Mouse (Mus musculus): ENCODE results near the gene Syvn1. TPM values are rescaled to one million over a fixed set of nuclear protein-coding genes. Genes with fewer than 3 reads are reported as not detected.
"Not testable (repeated sequence)": the region's sequence is repeated elsewhere in the genome, so short reads cannot be mapped to it uniquely, and the experiment has no call there.

The Syvn1 gene
- polyA plus RNA-seq, 1 experiment from 2014 or later: 39.8 TPM

DNA sequence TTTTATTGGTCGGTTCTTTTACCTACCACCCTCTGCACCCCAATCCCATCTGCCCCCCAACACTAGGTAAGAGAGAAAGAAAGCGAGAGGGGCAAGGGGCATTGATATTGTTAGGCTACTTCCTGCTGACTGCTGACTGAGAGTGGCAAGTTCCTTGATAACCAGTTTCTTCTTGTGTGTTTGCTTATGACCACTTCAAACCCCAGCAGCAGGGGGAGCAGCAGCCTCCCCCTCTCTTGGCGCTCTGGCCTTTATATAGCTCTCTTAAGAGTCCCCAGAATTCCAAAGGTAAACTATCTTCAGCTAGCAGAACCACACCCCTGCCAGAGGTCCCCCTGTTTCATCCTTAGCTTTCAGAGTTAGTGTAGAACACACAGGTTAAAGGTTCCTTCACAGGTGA is 26.1 kb upstream of the Syvn1 start:
- Histone ChIP-seq H3K4me2 (no peak overlapping the region), H3K4me3 (no peak overlapping the region), H3K9me3 (no peaks in the 10 kb centered on the region), H3K27ac (replicated peaks) (no peak overlapping the region), H3K4me1 (replicated peaks) (peaks cover 12% of the 10 kb centered on the region), H3K27me3 (peaks cover 17% of the 10 kb centered on the region; the same call in 1 of the 2 replicates), H3K9ac (no peak overlapping the region), H3K36me3 (no peaks in the 10 kb centered on the region)
- 62% methylated on average over 3 of the region's 3 CpGs for WGBS
- ATAC-seq (ENCODE audit: low FRiP score, low read depth): no peak

DNA sequence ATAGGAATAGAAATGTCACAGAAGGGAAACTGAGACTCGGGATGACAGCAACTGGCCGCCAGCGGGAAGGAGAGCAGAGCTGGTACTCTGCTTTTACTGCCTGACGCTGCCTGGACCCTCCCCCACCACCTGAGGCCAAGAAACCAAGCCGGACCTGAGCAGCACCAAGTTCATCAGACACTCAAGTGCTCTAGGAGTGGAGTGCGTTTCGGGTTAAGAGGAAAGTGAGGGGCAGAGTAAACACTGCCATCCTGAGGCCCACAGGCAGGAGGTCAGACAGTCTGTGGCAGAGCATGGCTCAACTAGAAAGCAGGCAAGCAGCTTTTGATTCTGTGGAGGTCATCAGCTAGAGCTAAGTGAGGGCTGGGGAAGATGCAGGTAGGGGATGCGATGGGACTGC is 23.3 kb upstream of the Syvn1 start:
- no peak for ATAC-seq (ENCODE audit: low FRiP score, low read depth)
- H3K36me3 ChIP-seq: no peaks in the 10 kb centered on the region
- H3K27me3 ChIP-seq: no peaks in the 10 kb centered on the region
- H3K9me3 ChIP-seq: no peaks in the 10 kb centered on the region
- H3K4me3 ChIP-seq: no peak overlapping the region
- no peaks in the 10 kb centered on the region for H3K4me1 ChIP-seq (replicated peaks)
- H3K4me2 ChIP-seq: no peak overlapping the region
- H3K9ac ChIP-seq: no peak overlapping the region
- H3K27ac ChIP-seq (replicated peaks): no peak overlapping the region
- 69% methylated on average over 8 of the region's 8 CpGs for whole genome bisulfite sequencing

DNA sequence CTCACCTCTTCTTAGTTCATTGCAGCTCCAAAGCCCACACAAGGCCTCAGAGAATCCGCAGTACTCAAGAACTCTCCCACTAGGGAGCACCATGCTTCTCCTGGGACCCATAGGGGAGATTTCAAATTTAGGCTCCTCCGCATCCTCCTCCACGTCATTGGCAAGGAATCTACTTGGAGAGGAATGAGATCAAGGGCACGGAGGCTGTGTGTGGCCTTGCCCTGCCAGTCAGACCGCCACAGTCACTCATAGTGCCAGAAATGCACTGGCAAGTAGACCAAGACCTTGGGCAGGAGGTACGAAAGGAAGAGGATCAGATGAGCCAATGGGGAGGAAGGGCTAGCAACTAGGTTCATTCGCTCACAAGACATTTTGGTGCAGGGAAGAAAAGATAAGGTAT is 22.4 kb upstream of the Syvn1 start:
- Histone ChIP-seq H3K4me1 (replicated peaks) (no peaks in the 10 kb centered on the region), H3K36me3 (no peaks in the 10 kb centered on the region), H3K27me3 (no peaks in the 10 kb centered on the region), H3K4me3 (no peak overlapping the region), H3K27ac (replicated peaks) (no peak overlapping the region), H3K9ac (no peak overlapping the region), H3K9me3 (no peaks in the 10 kb centered on the region), H3K4me2 (no peak overlapping the region)
- 80% methylated on average over 7 of the region's 7 CpGs for WGBS
- no peak for ATAC-seq (ENCODE audit: low FRiP score, low read depth)

DNA sequence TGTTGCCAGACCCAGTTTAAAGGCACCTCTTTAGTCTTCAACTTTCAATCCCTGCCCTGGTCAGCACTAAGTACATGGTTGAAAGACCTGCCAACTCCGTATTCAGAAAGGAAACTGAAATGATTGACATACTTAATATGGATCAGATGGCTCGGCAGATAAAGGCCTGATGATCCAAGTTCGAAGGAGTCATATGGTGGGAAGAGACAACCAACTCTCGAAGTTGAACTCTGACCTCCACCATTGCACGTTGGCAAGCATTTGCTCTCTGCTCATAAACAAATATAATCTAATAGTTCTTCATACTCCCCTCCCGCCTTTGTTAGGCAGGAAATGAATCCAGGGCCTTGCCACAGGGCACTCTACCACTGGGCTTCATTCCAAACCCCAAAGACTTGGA is 17.4 kb upstream of the Syvn1 start:
- Histone ChIP-seq H3K27me3 (no peaks in the 10 kb centered on the region), H3K36me3 (no peaks in the 10 kb centered on the region), H3K27ac (replicated peaks) (no peak overlapping the region), H3K9me3 (no peaks in the 10 kb centered on the region), H3K4me3 (no peak overlapping the region), H3K9ac (no peak overlapping the region), H3K4me1 (replicated peaks) (no peaks in the 10 kb centered on the region), H3K4me2 (no peak overlapping the region)
- ATAC-seq (ENCODE audit: low FRiP score, low read depth): no peak
- 88% methylated on average over 6 of the region's 6 CpGs for WGBS

DNA sequence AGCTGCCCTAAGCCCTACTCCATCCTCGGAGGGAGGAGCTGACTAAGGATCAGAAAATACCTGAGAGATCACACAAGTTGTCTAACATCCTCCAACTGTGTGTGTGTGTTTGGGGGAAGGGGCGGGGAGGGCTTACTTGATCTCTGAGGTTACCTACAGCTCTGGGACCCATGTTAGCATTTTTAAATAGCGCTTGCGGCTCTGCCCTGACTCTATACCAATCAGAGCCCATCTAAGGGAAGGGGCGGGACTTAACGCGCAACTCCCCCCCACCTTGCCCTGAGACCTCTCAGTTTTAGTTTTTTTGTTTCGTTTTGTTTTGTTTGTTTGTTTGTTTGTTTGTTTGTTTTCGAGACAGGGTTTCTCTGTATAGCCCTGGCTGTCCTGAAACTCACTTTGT is 16.9 kb upstream of the Syvn1 start:
- Histone ChIP-seq H3K36me3 (no peaks in the 10 kb centered on the region), H3K27me3 (no peaks in the 10 kb centered on the region), H3K4me2 (no peak overlapping the region), H3K4me1 (replicated peaks) (no peaks in the 10 kb centered on the region), H3K4me3 (no peak overlapping the region), H3K9ac (no peak overlapping the region), H3K9me3 (no peaks in the 10 kb centered on the region), H3K27ac (replicated peaks) (no peak overlapping the region)
- no peak for ATAC-seq (ENCODE audit: low FRiP score, low read depth)
- 80% methylated on average over 9 of the region's 9 CpGs for WGBS

DNA sequence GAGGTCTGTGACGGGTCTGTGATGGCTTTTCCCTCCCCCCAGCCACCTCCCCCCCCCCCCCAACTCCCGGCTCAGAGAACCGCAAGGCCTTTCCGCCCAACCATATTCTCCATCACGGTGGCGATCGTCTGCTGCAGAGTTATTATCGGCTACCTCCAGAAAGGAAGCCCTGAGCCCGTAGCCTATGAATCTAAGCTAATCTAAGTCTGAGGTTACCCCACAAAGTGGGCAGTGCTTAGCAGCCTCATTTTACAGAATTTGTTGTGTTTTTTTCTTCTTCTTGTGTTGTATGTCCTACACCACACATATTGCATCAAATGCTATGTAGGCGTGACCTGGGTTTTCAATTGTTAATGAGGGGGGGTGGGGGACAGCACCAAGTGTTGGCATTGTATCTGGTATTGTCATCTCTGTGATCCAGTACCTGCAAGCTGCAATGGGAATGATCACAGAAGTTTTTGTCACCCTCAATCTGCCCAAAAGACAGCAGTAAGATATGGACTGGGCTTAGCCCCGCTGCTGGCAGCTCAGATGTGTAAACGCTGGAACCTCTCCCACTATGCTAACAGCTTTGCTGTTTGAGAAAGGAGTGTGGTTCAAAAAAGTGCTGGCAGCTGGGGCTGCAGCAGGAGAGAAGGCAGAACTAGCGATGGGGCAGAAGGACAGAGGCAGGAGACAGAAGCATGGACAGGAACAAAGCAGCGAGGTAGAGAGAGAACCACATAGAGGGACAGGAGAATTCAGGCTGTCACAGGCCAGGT is 15.7 kb upstream of the Syvn1 start:
- H3K4me2 ChIP-seq: no peak overlapping the region
- no peak overlapping the region for H3K4me3 ChIP-seq
- H3K4me1 ChIP-seq (replicated peaks): no peaks in the 10 kb centered on the region
- H3K27ac ChIP-seq (replicated peaks): no peak overlapping the region
- no peak for ATAC-seq (ENCODE audit: low FRiP score, low read depth)
- H3K9me3 ChIP-seq: no peaks in the 10 kb centered on the region
- H3K9ac ChIP-seq: no peak overlapping the region
- WGBS: 69% methylated on average over 14 of the region's 14 CpGs
- H3K36me3 ChIP-seq: no peaks in the 10 kb centered on the region
- H3K27me3 ChIP-seq: no peaks in the 10 kb centered on the region

DNA sequence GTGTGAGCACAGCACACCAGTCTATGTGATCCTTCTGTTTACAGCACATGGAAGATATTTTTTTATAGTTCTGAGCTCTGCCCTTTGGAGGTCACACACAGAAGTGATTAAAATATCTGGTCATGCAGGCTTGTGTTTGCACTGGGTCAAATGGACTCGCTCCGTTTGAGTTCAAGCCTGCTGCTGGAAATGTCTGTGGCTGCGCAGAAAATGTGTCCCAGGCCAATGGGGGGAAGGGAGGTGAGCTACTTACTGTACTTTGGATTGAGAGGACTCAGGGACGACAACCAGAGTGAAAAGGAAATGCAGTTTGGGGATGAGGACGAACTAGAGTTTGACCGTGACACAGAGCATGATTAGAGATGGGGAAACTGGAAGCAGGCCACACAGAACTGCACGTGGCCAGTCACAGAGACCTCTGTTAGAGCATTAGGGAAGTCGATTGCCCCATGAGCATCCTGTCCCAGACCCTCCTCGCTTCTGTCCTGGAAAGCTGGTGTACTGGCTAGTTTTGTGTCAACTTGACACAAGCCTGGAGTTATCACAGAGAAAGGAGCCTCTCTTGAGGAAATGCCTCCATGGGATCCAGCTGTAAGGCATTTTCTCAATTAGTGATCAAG is 10.3 kb upstream of the Syvn1 start:
- WGBS: 80% methylated on average over 9 of the region's 9 CpGs
- Histone ChIP-seq H3K4me2 (no peak overlapping the region), H3K4me3 (no peak overlapping the region), H3K27ac (replicated peaks) (no peak overlapping the region), H3K4me1 (replicated peaks) (no peaks in the 10 kb centered on the region), H3K9ac (no peak overlapping the region), H3K27me3 (no peaks in the 10 kb centered on the region), H3K9me3 (no peaks in the 10 kb centered on the region), H3K36me3 (no peaks in the 10 kb centered on the region)
- ATAC-seq (ENCODE audit: low FRiP score, low read depth): no peak

DNA sequence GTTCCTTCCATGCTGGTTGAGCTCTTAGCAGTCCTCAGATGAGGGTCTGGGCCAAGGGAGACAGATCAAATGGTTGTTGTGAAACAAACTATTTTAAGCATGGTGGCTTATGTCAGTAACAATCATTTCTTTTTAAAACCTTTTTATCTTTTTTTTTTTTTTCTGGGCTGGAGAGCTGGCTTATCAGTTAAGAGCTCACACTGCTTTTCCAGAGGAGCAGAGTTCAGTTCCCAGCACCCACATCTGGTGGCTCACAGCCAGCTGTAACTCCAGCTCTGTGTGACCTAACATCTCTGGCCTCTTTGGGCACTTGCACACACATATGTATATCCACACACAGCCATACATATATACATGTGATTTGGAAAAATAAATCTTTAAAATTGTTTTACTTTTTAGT is 8.7 kb upstream of the Syvn1 start:
- H3K36me3 ChIP-seq: no peaks in the 10 kb centered on the region
- no peak overlapping the region for H3K4me3 ChIP-seq
- H3K27ac ChIP-seq (replicated peaks): no peak overlapping the region
- H3K9me3 ChIP-seq: no peaks in the 10 kb centered on the region
- no peak for ATAC-seq (ENCODE audit: low FRiP score, low read depth)
- H3K4me1 ChIP-seq (replicated peaks): no peaks in the 10 kb centered on the region
- no peaks in the 10 kb centered on the region for H3K27me3 ChIP-seq
- no peak overlapping the region for H3K4me2 ChIP-seq
- H3K9ac ChIP-seq: no peak overlapping the region

DNA sequence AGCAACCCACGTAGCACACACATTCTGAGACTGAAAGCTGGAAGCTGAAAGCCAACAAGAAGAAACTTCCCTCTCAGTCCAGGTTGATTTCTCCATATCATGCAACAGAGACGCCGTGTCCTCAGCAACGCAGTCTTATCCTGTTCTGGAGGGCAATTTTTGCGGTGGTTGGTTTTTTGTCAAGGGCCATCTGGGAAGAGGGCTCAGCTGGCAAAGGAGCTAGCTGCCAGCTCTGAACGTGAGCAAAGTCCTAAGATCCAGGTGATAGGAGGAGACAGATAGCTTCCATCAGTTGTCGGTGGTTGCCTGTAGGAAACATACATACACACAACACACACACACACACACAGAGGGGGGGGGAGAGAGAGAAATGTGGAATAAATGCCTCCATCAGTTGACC is 8.1 kb upstream of the Syvn1 start:
- WGBS: 84% methylated on average over 7 of the region's 7 CpGs

DNA sequence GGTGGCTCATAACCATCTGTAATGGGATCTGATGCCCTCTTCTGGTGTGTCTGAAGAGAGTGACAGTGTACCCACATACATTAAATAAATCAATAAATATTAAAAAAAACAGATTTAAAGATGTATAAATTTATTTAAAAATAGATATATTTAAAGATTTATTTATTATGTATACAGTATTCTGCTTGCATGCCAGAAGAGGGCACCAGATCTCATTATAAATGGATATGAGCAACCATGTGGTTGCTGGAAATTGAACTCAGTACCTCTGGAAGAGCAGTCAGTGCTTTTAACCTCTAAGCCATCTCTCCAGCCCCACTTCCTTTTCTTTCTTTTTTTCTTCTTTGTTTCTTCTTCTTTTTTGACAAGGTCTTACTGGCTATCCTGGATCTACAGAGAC is 6.4 kb upstream of the Syvn1 start:
- no peak overlapping the region for H3K4me3 ChIP-seq
- peaks cover 4% of the 10 kb centered on the region for H3K4me1 ChIP-seq (replicated peaks)
- no peak overlapping the region for H3K4me2 ChIP-seq
- ATAC-seq (ENCODE audit: low FRiP score, low read depth): no peak
- no peak overlapping the region for H3K9ac ChIP-seq
- H3K27me3 ChIP-seq: no peaks in the 10 kb centered on the region
- no peaks in the 10 kb centered on the region for H3K9me3 ChIP-seq
- no peak overlapping the region for H3K27ac ChIP-seq (replicated peaks)
- H3K36me3 ChIP-seq: no peaks in the 10 kb centered on the region

More for the DNA sequence above, 8.1 kb upstream of the Syvn1 start:
- no peak for ATAC-seq (ENCODE audit: low FRiP score, low read depth)
- Histone ChIP-seq H3K4me3 (no peak overlapping the region), H3K27me3 (no peaks in the 10 kb centered on the region), H3K9ac (no peak overlapping the region), H3K27ac (replicated peaks) (no peak overlapping the region), H3K9me3 (no peaks in the 10 kb centered on the region), H3K4me2 (no peak overlapping the region), H3K4me1 (replicated peaks) (no peaks in the 10 kb centered on the region), H3K36me3 (no peaks in the 10 kb centered on the region)

DNA sequence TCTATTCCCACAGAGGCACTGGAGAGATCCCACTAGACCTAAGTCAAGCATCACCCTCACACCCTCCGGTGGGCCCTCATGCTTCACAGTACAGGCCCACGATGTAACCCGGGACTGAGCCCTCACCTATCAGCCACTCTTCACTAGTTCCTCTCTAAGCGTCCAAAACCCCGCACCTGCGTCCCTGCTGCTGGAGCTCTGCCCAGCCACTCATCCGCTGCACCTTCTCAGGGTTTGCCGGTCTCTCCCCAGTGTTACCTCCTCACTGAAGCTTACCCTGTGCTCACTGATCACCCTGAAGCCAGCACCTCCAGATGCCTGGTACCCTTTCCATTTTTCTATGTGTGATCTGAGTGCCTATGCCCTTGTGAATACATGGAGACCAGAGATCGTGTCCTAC is 4.1 kb upstream of the Syvn1 start:
- 74% methylated on average over 9 of the region's 9 CpGs for WGBS
- H3K4me3 ChIP-seq: no peak overlapping the region
- no peaks in the 10 kb centered on the region for H3K36me3 ChIP-seq
- ATAC-seq (ENCODE audit: low FRiP score, low read depth): no peak
- H3K27ac ChIP-seq (replicated peaks): no peak overlapping the region
- peaks cover 11% of the 10 kb centered on the region for H3K4me1 ChIP-seq (replicated peaks)
- H3K27me3 ChIP-seq: no peaks in the 10 kb centered on the region
- no peak overlapping the region for H3K9ac ChIP-seq
- no peak overlapping the region for H3K4me2 ChIP-seq
- no peaks in the 10 kb centered on the region for H3K9me3 ChIP-seq

DNA sequence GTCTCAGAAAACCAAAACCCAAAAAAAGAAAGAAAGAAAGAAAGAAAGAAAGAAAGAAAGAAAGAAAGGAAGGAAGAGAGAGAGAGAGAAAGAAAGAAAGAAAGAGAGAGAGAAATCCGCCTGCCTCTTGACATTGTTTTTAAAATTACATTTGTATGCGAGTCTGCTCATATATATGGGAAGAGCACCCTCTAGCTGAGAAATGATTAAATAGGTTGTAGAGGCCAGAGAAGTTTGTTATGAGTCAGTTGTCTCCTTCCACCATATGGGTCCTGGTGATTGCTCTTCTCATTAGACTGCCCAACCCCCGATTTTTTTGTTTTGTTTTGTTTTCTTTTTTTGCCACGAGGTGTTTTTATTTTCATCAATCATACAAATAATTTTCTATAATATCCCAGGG is 2.3 kb upstream of the Syvn1 start:
- not testable (repeated sequence) for H3K4me2 ChIP-seq; H3K9me3 ChIP-seq; ATAC-seq (ENCODE audit: low FRiP score, low read depth); H3K27me3 ChIP-seq; H3K36me3 ChIP-seq; H3K4me3 ChIP-seq; H3K27ac ChIP-seq (replicated peaks); H3K9ac ChIP-seq
- H3K4me1 ChIP-seq (replicated peaks): peaks cover 27% of the 10 kb centered on the region
- 63% methylated on average over 4 of the region's 4 CpGs for WGBS

All from hindbrain, embryonic 15.5 days (tissue).